Mouse (Mus musculus) monocyte, adult 2 months (primary cell): ENCODE measurements around the gene Parva.

Experiments
- DNase-seq, 2 experiments: peaks; one replicate each; pipeline ENCODE4 v3.0.0; 2022; ENCODE audit warnings: low spot score in 2 of 2, low read depth in 1 of 2

Gene Parva

DNA sequence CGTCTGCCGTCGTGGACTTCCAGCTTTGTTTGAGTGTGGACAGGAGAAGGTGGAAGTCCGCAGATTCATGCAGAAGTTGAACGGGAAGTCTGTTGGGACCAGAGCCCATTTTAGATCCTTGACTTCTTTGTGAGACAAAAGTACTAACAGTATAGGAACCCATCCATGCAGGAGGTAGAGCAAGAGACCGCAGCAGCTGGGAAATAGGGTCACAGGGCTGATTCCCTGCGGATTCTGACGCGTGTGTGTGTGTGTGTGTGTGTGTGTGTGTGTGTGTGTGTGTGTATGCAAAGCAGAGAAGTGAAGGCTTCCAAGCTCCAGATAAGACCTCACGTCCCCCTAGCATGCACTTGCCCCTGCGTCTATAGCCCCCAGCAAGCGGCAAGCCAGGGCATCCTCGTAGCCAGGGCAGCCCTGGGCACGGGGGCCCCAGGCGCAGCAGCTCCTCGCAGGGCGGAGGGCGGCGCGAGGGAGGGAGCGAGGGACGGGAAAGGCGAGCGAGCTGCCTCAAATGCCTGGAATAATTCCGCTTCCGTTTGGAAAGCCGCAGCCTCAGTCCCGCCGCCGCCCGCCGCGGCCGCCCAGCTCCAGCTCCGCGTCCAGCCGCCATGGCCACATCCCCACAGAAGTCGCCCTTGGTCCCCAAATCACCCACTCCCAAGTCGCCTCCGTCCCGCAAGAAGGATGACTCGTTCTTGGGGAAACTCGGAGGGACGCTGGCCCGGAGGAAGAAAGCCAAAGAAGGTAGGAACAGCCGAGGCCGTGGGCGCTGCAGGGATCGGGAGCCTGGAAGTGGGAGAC is at the start of gene Parva:
TSS of gene Parva (plus strand) at position 149 of the 801 bp plus-strand sequence.
- DNase-seq = no peak

DNA sequence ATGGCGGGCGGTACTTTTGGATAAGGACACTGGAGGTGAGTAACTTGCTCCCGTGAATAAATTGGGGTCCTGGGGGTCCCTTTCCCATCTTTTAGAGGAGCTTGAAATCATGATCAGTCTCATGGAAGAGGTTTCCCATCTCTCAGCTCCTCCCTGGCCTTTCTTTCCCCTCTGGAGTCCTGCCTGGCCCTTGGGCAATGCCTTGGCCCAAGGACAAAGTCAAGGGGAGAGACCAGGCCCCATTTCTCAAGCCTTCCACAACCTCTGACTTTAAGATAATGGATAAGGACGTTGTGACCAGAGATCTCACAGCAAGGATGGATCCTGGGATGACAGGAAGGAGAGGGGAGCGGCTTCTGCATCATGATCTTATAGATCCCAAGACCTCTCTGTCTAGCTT is 49.2 kb upstream of the Parva start:
- no peak for DNase-seq

DNA sequence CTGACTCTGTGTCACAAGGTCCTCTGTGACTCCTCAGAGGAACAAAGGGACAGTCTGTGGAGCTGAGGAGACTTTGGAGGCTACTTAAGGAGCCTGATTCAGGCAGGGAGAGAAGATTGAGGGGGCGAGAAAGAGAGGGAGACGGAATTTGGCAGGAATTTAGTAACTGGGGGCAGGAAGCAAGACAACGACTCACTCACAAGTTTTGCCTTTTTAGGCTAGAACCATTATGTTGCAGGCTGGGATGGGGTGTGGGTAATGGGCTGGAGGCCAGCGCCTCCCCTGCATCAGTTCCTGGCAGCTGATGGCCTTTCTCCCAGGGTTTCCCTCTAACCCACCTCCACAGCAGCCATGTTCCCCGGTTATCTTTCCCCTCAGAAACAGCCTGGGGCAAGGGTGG is 48.8 kb upstream of the Parva start:
- DNase-seq = no peak

DNA sequence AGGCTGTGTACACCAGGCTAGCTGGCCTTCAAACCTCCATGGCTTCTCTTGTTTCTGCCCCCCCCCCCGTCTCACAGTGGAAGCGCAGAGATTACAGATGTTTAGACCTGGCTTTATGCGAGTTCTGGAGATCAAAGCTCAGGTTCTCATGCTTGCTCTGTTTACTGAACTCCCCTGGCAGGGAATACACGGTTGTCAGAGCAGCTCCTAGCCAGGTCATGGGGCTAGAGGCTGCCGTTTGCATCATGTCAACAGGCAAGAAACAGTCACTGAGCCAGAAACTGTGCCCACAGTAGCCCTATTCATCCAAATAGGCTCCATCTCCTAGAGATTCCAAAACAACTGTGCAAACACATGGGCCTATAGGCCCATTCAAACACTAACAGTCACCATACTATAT is 40.8 kb upstream of the Parva start:
- no peak for DNase-seq

DNA sequence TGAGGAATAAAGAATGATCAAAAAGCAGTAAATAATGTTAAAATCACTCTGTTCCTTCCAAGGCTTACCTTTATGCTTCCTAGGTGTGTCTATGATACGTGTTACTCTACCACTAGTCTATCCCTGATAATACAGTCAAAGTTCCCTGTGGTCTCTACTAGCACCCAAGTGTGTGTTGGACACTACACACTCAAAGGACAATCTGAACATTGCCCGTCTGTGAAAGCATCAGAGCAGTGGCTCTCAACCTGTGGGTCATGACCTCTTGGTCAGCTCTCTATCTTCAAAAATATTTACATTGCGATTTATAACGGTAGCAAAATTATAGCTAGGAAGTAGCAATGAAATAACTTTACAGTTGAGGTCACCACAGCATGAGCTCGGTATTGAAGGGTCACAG is 39.4 kb upstream of the Parva start:
- no peak for DNase-seq

DNA sequence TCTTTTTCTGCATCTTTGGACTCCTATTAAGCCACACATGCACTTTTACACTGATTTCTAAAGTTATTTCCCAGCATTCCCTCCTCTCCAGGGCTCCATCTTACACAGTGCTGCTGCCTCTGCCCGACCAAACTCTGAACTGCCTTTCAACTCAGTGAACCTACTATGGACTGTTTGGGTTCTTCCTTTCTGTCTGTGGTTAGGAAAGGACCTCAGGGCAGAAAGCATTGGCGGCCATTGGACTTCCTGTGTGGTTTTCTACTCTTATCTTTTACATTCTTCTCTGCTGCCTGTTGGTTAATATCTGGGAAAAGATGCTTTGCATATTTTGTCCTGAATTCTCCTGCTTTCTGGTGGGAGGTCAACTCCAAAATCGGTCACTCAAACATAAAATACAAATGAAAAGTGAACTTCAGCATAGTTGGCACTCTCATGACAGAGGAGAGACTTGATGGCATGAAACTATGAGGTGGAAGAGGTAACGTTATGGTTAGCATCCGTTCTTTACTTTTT is 38.9 kb upstream of the Parva start:
- no peak for DNase-seq

DNA sequence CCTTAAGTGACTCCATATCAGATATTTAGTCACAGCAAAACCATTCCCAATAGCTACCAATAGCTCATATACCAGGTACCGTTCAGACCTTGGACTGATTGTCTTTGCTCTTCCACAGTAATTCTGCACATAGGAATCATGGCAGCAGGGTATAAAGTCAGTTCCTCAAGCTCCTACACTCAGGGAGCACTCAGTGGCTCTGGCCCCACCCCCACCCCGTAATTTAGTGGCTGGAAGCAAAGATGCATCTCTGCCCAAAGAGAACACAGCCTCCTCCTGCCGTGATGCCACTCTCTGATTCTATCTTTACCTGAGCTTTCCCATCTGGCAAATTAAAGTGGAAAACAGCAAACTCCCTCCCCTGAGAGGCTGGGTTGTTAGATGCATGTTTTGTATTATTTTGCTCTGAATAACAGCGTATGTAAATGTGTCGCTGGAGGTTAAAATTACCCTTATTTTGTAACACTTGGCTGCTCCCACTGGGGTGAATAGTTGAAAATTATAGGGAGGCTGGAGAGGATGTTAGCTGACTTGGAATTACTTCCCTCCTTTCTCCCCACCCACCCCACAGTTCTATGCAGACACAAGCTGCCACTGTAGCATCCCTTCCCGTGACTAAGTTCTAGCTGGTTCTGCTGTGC is 37.6 kb upstream of the Parva start:
- DNase-seq = no peak

DNA sequence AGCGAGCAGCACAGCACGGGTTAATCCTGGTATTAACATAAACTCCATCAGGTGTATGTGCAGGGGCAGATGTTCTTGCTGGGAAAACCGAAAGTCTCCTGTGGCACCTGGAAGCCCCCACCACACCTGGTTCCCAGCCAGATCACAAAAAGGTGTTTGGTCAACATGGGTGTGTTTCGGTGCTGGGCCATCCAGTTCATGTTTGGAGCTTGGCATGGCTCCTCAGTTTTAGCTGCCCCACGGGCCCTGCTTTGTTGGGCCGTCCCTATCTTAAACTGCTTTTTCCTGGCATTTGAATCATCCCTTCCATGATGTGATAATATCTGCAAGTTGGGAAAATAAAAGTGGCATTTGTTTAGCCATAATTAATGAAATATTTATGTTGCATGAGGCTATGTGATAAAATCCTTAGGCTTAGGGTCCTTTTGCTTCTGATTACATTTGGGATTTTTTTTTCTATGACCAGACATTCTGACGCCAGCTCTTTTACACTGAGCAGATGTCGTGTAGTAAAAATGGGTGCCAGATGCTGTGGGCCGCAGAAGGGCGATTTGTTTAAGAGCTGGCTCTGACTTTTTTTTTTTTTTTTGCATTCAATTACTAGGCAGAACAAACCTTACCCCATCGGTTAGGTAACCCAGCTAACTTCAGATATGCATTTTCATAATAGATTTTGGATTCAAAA is 36.9 kb upstream of the Parva start:
- no peak for DNase-seq

DNA sequence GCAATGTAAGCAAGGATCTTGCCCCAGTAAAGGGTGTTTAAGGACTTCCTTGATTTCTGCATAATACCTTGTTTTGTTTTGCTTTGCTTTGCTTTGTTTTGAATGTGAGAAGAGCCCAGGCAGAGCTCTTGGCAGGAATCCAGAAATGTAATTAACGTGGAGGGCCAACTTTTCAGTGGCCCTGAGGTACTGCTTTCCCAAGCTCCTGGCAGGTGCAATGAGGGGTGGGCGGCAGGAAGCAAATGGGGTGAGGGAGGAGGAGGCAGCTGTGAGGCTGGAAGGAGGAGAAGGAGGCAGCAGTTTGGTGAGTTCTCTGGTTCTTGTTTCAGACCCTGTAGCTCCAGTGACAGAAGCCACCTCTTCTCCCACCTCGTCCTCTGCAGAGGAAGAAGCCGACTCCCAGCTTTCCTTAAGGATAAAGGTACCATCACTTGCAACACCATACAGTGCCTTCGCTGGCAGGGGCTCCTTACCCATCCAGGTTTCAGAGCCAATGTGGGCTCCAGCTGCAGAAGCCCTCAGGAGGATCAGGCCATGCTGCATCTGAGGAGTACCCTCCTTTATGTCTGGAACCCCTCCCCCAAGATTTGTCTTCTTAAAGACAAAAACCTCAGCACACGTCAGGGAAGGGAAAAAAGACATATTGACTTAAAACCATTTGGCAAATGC is 36.2 kb upstream of the Parva start:
- no peak for DNase-seq

DNA sequence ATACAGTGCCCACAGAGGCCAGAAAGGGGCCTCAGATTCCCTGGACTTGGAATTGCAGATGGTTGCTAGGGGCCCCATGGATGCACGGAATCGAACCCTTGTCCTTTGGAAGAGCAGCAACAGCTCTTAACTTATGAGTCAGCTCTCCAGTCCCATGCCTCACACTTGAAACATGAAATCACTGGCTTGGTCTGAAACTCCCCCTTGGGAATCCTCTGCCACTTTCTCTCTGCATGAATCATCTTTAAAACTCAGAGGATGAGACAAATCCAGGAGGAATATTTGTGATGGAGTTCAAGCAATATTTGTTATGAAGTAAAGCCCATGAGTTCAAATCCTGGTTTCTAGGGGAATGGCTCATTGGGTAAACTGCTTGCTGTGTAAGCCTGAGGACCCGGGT is 29.5 kb upstream of the Parva start:
- no peak for DNase-seq

DNA sequence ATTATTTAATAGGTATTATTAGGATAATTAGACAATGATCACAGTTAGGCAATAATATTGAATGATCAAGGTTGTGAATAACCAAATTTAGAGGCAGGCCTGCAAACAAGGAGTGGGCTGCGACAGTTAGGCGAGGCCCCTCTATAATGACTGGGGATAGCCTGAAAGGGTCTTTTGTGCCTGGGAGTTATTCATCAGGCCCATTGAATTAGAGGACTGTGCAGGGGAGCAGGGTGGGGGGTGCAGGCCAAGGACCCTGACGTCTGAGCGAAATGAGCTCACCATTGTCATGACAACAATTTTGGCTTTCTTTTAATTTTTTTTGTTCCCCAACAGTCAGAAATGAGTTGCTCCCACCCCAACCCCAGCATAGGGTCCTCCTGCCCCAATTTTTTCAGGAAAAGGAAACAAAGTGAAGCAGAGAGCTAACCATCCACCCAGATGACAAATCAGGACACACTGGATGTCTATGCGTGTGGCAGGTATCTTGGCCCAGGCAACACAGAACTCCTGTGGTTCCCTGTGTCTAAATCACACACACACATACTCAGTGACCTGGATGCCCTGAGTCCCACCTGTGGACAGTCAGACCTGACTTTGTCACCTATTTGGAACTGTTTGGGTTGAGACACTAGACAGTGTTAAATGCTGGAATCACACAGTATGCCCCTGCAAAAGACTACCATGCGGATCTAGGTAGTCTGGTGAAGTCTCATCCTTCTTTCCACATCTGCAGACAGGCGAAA is 27.7 kb upstream of the Parva start:
- DNase-seq = no peak

DNA sequence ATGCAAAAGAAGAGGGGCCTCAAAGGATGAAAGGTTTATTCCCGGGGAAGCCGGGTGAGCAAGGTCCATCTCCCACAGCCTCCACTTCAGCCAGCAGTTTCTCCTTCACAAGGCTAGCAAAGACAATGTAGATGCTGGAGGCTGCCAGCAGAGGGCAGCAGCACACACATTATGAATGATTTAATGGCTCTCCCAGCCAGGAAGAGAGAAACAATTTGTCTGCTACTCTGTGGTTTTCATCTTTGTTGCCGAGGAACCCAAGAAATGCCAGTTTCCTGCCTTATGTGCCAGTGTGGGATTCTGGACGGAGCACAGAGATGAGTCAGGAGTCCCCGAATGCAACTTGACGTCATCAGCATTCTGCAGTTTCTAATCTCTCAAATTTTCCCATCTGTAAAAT is 27.1 kb upstream of the Parva start:
- DNase-seq = no peak

DNA sequence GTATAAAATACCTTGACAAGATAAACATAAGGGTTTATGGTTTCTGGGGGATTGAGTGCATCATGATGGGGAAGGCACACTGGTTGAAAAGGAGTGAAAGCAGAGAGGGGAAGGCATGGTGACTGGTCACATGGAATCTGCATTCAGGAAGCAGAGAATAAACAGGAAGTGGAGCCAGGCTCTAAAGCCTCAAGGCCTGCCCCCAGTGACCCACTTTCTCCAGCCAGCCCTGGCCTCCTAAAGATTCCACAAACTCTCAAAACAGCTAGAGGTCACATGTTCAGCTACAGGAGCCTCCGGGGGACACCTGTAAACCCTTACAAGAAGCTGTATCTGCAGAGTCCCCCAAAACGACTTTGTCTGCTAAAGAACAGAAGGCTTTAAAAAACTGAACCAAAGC is 22.2 kb upstream of the Parva start:
- DNase-seq = no peak

DNA sequence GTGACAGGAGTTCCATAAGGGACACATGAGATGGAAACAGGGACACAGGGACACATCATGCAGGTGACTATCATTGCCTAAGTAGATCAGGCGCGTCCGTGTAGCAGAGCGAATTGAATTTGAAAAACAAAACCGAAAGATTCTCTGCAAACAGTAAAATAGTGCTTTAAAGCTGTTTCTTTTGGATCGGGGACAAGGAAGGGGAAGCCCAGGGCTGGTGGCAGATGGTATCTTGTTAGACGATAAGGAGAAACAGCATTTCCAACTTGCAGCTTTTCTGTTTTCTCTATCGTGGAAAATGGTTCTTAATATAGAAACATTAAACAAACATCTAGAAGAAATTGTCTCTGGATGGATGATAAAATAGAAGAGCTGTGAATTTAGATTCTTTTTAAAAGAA is 21.7 kb upstream of the Parva start:
- no peak for DNase-seq

DNA sequence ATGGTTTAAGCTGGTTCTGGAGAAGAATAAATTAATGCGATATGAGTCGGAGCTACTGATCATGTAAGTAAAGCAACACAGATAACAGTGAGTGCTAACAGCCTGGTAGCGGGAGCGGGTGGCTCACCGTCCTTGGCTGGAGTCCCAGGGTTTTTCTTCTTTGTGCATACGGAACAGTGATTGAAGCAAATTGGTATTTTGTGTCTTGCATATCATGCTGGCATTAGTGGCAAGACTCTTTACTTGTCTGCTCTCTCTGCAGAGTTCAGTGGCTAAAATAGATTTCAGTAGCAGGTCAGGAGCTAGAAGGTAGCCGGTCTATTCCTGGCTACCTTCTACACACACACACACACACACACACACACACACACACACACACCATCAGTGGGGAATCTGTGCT is 19.7 kb upstream of the Parva start:
- DNase-seq = no peak

DNA sequence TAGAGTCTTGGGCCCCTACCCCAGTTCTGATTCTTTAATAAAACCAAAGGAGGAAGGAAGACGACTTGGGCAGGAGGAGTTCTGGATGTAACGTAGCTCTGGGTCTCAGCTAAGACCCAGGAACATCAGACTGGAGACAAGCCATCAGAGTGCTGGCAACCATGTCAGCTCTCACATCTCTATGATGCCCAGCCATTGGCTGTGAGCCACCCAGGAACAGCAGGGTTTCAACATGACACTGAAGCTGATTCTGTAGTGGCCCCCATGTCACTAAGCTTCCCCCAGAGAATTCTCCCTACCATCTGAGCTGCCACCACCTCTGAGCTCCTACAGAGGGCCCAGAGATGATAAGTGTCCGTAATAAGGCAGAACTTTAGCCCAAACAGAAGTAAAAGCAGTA is 17.3 kb upstream of the Parva start:
- DNase-seq = no peak

DNA sequence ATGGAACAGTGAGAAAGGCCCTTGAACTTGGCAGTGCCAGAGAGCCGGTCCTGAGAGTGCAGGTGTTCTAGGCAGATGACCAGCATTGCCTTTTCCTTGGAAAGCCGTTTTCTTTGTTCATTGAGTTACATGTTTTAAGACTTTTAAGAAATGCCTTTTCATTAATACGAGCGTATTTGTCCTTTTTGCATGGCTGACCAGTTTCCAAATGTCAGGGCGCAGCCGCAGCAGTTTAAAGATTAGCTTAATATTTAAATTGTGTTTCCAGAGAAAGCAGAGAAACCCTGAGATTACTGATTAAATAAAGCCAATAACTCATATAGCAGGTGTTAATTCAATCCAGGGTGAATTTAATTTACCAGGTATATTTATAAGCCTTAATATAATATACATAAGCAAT is 14.0 kb upstream of the Parva start:
- no peak for DNase-seq

DNA sequence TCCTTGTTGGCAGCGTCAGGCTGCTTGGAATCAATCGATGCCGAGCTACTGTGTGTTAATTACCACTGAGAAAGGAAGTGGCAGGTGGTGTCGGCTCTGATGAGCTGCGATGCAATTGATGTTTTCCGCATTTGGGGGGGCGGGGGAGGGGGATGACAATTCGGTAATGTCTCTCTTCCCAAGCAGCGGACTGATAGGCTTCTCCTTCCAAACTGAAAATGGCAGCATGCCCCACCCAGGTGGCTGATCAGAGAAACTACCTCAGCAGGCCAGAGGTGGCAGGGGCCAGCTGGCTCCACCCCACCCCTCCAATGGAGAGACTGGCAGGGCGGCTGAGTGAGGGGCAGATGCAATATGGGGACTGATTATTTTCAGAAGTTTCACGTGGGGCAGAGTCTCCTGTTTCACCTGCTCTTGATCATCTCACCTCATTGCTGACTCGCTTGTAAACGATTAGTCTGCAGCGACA is 11.2 kb upstream of the Parva start:
- no peak for DNase-seq

DNA sequence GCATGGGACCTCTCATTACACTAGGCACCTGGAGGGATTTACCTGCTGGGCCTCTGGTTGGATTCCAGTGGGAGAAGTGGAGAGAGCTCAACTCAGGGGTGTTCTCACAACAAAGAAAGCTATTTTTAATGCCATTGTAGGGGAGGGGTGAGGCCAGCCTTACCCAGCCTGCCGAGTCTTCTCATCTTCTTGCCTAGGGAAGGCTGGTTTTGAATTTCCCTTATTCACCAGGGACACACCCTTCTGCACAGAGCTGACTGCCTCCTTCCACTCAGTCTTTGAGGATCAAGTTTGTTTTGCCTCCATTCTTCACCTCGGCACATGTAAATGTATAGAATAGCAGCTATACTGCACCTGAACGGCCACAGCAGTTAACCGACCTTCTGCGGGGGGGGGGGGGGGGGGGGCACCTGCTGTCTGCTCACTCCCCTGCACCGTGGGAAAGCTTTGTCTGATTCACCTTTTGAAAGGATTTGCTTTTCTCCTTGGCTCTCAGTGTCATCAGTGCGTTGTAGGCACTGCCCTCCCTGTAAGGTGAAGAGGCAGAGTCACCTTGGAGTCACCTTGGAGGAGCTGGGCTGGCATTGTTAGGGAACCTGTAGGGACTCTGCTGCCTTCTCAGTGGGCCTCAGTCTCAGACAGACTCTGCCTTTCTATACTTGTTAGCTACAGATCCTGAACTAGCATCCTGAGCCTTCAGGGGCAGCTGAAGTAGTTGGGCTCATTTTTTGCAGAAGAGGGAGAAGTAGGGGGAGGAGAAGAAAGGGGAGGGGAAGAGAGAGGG is 10.4 kb upstream of the Parva start:
- DNase-seq = no peak

DNA sequence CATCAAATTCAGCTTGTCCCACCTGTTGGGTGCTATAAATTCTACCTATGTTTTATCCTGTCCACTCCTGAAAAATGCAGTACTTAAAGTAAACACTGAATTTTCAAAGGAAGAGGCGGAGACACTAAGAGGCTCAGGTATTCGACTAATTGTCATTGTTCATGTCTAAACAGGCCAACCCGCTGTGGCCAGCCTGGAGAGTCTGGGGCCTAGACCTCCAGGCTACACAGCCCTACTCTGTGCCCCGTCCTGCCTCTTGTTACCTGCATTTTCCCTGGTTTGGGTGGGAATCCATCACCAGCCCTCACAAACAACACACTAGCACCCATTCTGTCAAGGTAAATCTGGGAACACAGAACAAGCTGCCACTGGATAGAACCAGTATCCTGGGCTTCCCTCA is 9.7 kb upstream of the Parva start:
- no peak for DNase-seq
